Mouse (Mus musculus) hindbrain, postnatal 0 days (tissue): Measurements from ENCODE around the gene Togaram1. TPM values are rescaled to one million over a fixed set of nuclear protein-coding genes. Genes with fewer than 3 reads are reported as not detected.
A peak's percentile ranks its signal among the peaks of the same experiment; 100 is the strongest.

Source experiments
- ATAC-seq: fragments of 200-750 bp; cut with Nextera tagmentation; 2 replicates; pipeline ENCODE4 v1.8.0; 2017; ENCODE audit warnings: mild to moderate bottlenecking, moderate TSS enrichment, moderate library complexity
- DNase-seq: peaks from one replicate; pipeline ENCODE4 v3.0.0-alpha.2; 2015; ENCODE audit warnings: low spot score
- H3K27ac ChIP-seq: fragments of 300-500 bp; sonication (generic); 2 replicates; pipeline ENCODE4 v1.5.1; 2014; ENCODE audit warnings: mild to moderate bottlenecking
- H3K27me3 ChIP-seq: fragments of 300-500 bp; sonication (generic); 2 replicates; pipeline ENCODE4 v1.6.1; 2014; ENCODE audit warnings: low read length, mixed read lengths; ENCODE audit not compliant: insufficient read depth
- H3K36me3 ChIP-seq: fragments of 300-500 bp; sonication (generic); 2 replicates; pipeline ENCODE4 v1.6.1; 2014; ENCODE audit warnings: low read length, mixed read lengths; ENCODE audit not compliant: insufficient read depth
- H3K4me1 ChIP-seq: fragments of 300-500 bp; sonication (generic); 2 replicates; pipeline ENCODE4 v1.6.1; 2014; ENCODE audit warnings: antibody characterized with exemption, low read length, mixed read lengths; ENCODE audit not compliant: insufficient read depth
- H3K4me2 ChIP-seq: fragments of 300-500 bp; sonication (generic); 2 replicates; pipeline ENCODE4 v1.6.1; 2014; ENCODE audit warnings: low read depth, mild to moderate bottlenecking, low read length, moderate library complexity, mixed read lengths
- H3K4me3 ChIP-seq: fragments of 300-500 bp; sonication (generic); 2 replicates; pipeline ENCODE4 v1.5.1; 2014; ENCODE audit warnings: low read length
- H3K9ac ChIP-seq: fragments of 300-500 bp; sonication (generic); replicated peaks from 2 replicates; pipeline ENCODE4 v1.6.1; 2014; ENCODE audit warnings: mild to moderate bottlenecking, low read length, moderate library complexity, mixed read lengths
- H3K9me3 ChIP-seq: fragments of 300-500 bp; sonication (generic); 2 replicates; pipeline ENCODE4 v1.6.1; 2016; ENCODE audit warnings: low read length, mixed read lengths
- CTCF ChIP-seq: IDR thresholded peaks from 2 replicates; pipeline ENCODE4 v1.5.1; 2016; ENCODE audit warnings: antibody characterized with exemption, control low read depth, low read depth
- WGBS: fragments of 180-500 bp; shearing (Covaris S2); extraction: QIAGEN DNeasy Blood & Tissue Kit; methylation state at CpG from one replicate; pipeline ENCODE4 v1.1.7; 2014; 5-methylcytosine and 5-hydroxymethylcytosine counted together
- polyA plus RNA-seq: library from polyadenylated mRNA; unstranded; fragments of >200 nt; fragmentation: Nextera tagmentation; extraction: Ambion mirVana; gene quantifications from 2 replicates; pipeline ENCODE4 v1.2.1, GENCODE M21; 2015
- total RNA-seq: library from RNA; depleted of rRNA; stranded (reverse); fragments of >200 nt; gene quantifications from 2 replicates; pipeline ENCODE4 v1.2.3, GENCODE M21; 2014

Togaram1 gene
- total and polyA plus RNA-seq, 2 experiments from 2014 or later: 15.9 to 26.9 TPM

- 90% methylated on average over 1 of the region's 1 CpGs for WGBS
- no peak for TF ChIP-seq CTCF
- peaks cover 18% of the 10 kb centered on the region; the same call in 1 of the 2 replicates for H3K36me3 ChIP-seq
- H3K27me3 ChIP-seq: no peaks in the 10 kb centered on the region
- no peaks in the 10 kb centered on the region for H3K9me3 ChIP-seq
- no peak overlapping the region for H3K4me2 ChIP-seq
- H3K4me1 ChIP-seq: no peaks in the 10 kb centered on the region
- H3K27ac ChIP-seq: no peak overlapping the region
- ATAC-seq (no peak), DNase-seq (no peak)
- H3K4me3 ChIP-seq: no peak overlapping the region
- no peak overlapping the region for H3K9ac ChIP-seq
Observed at GRCm38 (mm10) chr12:64977518-64977917, 11.9 kb downstream of the Togaram1 start.

- Histone ChIP-seq H3K4me1 (no peaks in the 10 kb centered on the region), H3K9me3 (no peaks in the 10 kb centered on the region), H3K4me2 (no peak overlapping the region), H3K27ac (no peak overlapping the region), H3K27me3 (no peaks in the 10 kb centered on the region), H3K4me3 (no peak overlapping the region), H3K9ac (no peak overlapping the region), H3K36me3 (peaks cover 39% of the 10 kb centered on the region)
- no peak for DNase-seq
- TF ChIP-seq CTCF: no peak
- no peak for ATAC-seq
- whole genome bisulfite sequencing: 93% methylated on average over 3 of the region's 3 CpGs
Observed at GRCm38 (mm10) chr12:65007725-65008124, 42.1 kb downstream of the Togaram1 start.

DNA sequence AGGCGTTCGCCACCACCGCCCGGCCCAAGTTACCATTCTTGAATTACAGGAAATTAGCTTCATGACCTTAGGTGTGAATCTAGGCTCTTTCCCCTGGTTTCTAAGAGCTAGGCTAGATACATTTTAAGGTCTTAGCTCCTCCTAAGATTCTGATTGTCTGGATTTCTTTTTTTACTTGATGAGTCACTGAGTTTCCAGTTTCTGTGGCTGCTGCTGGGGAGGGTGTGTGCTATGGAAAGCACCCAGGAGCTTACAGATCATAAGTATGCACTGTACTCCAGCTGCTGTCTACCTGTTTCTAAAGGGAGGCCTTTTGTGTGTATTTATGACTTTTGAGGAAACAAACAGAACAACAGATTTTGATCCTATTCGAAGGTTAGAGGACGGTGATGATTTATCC lies 57.2 kb downstream of the Togaram1 start:
- Histone ChIP-seq H3K27me3 (no peaks in the 10 kb centered on the region), H3K27ac (no peak overlapping the region), H3K9ac (no peak overlapping the region), H3K9me3 (no peaks in the 10 kb centered on the region), H3K36me3 (no peaks in the 10 kb centered on the region; the same call in 1 of the 2 replicates), H3K4me3 (no peak overlapping the region), H3K4me2 (no peak overlapping the region), H3K4me1 (no peaks in the 10 kb centered on the region)
- ATAC-seq: no peak
- no peak for TF ChIP-seq CTCF
- WGBS: 97% methylated on average over 6 of the region's 6 CpGs
- DNase-seq: no peak

- peak overlapping the region; percentile 95 for H3K4me3 ChIP-seq
- H3K36me3 ChIP-seq: no peaks in the 10 kb centered on the region
- H3K9me3 ChIP-seq: no peaks in the 10 kb centered on the region
- H3K9ac ChIP-seq: peak overlapping the region; percentile 88; the same call in 1 of the 2 replicates
- no peak for TF ChIP-seq CTCF
- H3K27me3 ChIP-seq: no peaks in the 10 kb centered on the region
- peaks cover 14% of the 10 kb centered on the region; the same call in 1 of the 2 replicates for H3K4me1 ChIP-seq
- no peak overlapping the region for H3K27ac ChIP-seq
- peak overlapping the region; percentile 72 for H3K4me2 ChIP-seq
- ATAC-seq (no peak), DNase-seq (no peak)
- 39% methylated on average over 8 of the region's 8 CpGs for WGBS
Observed at GRCm38 (mm10) chr12:65035839-65036189, 70.2 kb downstream of the Togaram1 start.

GRCm38 (mm10) chr12:65036190-65036870 lies 70.7 kb downstream of the Togaram1 start, which contains the start of gene Prpf39:
Gene Prpf39 (plus strand): TSS chr12:65036333.
- Histone ChIP-seq H3K4me1 (peaks cover 14% of the 10 kb centered on the region; the same call in 1 of the 2 replicates), H3K9ac (peak within 1 kb of the TSS; percentile 88), H3K27me3 (no peaks in the 10 kb centered on the region), H3K36me3 (no peaks in the 10 kb centered on the region), H3K4me3 (peak within 1 kb of the TSS; percentile 95), H3K9me3 (no peaks in the 10 kb centered on the region), H3K27ac (peak within 1 kb of the TSS; percentile 85), H3K4me2 (peak within 1 kb of the TSS; percentile 72)
- 0% methylated on average over 64 of the region's 65 CpGs for WGBS
- ATAC-seq: peak; percentile 96
- TF ChIP-seq CTCF: no peak
- peak; percentile 97 for DNase-seq

GRCm38 (mm10) chr12:65036892-65037545 lies 71.4 kb downstream of the Togaram1 start:
- Histone ChIP-seq H3K4me2 (peak overlapping the region; percentile 72), H3K36me3 (no peaks in the 10 kb centered on the region), H3K4me1 (peaks cover 14% of the 10 kb centered on the region; the same call in 1 of the 2 replicates), H3K9me3 (no peaks in the 10 kb centered on the region), H3K27ac (no peak overlapping the region), H3K9ac (peak overlapping the region; percentile 88), H3K4me3 (peak overlapping the region; percentile 95), H3K27me3 (no peaks in the 10 kb centered on the region)
- ATAC-seq (peak; percentile 36), DNase-seq (peak; percentile 57)
- TF ChIP-seq CTCF: no peak
- 13% methylated on average over 18 of the region's 18 CpGs for WGBS

DNA sequence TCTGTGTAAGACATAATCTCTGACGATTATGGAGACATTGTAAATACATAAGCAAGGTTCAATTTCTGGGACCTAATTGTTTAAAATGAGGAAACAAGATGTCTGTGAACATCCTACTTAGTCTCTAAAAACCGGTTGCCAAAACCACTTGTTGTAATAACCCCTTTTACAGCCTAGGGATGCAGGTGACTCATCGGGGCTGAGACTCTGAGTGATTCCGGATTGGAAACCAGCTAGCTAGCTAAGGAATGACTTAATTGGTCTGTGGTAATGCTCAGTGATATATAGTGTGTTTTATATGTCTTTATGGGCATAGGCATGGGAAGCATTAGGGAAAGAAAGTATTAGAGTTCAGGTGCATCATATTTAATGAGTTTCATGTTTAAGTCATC lies 71.9 kb downstream of the Togaram1 start:
- no peak for DNase-seq
- peaks cover 14% of the 10 kb centered on the region; the same call in 1 of the 2 replicates for H3K4me1 ChIP-seq
- no peaks in the 10 kb centered on the region for H3K27me3 ChIP-seq
- H3K27ac ChIP-seq: no peak overlapping the region
- H3K4me2 ChIP-seq: peak overlapping the region; percentile 72
- no peak for ATAC-seq
- no peaks in the 10 kb centered on the region for H3K9me3 ChIP-seq
- no peak for TF ChIP-seq CTCF
- peak overlapping the region; percentile 88; the same call in 1 of the 2 replicates for H3K9ac ChIP-seq
- H3K4me3 ChIP-seq: peak overlapping the region; percentile 95
- 43% methylated on average over 4 of the region's 4 CpGs for WGBS
- H3K36me3 ChIP-seq: no peaks in the 10 kb centered on the region
